Mouse (Mus musculus) C2C12 (cell line): ENCODE data around the gene Arhgef12.

Experiments used
- CEBPB ChIP-seq: IDR thresholded peaks from one replicate; pipeline ENCODE4 v1.6.1; 2011; ENCODE audit warnings: low read depth, mild to moderate bottlenecking, control low read depth, moderate library complexity
- CTCF ChIP-seq: IDR thresholded peaks from one replicate; pipeline ENCODE4 v1.5.1; 2011; ENCODE audit not compliant: control insufficient read depth, insufficient read depth, insufficient read length
- FOSL1 ChIP-seq: IDR thresholded peaks from one replicate; pipeline ENCODE4 v1.8.0; 2011; ENCODE audit warnings: mild to moderate bottlenecking, low read length; ENCODE audit not compliant: poor library complexity, insufficient read depth, severe bottlenecking
- USF1 ChIP-seq: IDR thresholded peaks from one replicate; pipeline ENCODE4 v1.6.1; 2011; ENCODE audit warnings: low read depth, mild to moderate bottlenecking, control low read depth, moderate library complexity

DNA sequence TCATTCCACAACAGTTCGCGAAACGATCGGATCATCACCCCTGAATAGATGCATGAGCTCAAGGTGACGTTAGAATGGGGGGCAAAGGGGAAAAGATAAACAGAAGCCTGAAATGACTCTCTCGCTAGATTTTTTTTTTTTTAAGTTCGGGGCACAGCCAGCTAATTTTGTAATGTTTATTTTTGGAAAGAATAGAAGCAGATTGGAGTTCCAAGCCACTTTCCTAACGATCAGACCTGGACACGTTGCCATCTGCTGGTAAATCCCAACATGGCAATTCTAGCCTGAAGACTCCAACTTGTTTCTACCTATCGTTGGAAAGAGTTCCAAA lies at the start of gene Arhgef12:
- TF ChIP-seq CTCF = peak; percentile 42
- no peak for TF ChIP-seq FOSL1
- TF ChIP-seq USF1 = no peak
- TF ChIP-seq CEBPB = no peak
